ENCODE assay signal across 36 mouse cellular contexts in the genomic region with DNA sequence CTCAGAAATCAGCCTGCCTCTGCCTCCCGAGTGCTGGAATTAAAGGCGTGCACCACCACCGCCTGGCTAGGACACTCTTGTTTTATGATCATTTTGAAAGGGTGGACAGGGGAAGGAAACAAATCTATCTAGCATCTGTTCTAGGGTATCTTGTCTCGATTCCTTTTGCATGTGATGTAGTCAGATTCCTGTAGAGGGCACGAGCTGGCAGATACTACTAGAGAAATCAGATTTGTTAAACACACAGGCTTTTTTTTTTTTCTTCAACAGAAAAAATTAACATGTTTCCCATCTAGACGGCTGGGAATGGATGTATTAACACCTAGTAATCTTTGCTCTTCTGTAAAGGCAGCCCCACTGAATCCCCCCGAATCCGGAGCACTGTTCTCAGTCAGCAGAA. TPM values are rescaled to one million over a fixed set of nuclear protein-coding genes. Genes with fewer than 3 reads are reported as not detected.
"Had no signal": no experiment of that assay in that cellular context is flagged by ENCODE, and none has a peak within 500 bp of the region (broad histone marks: within the 10 kb centered on the region; RNA-seq: fewer than 3 reads in every experiment).

No protein-coding gene starts in this region.

- H3K4me3 ChIP-seq: heart, embryonic 13.5 days; heart, embryonic 15.5 days; hindbrain, embryonic 13.5 days; hindbrain, embryonic 15.5 days; intestine, embryonic 15.5 days; left cerebral cortex, adult 2 months; limb, embryonic 10.5 days; limb, embryonic 12.5 days had no signal

- H3K4me2 ChIP-seq: heart, embryonic 11.5 days; heart, embryonic 13.5 days; heart, embryonic 15.5 days; hindbrain, embryonic 13.5 days; hindbrain, embryonic 15.5 days; intestine, embryonic 15.5 days; limb, embryonic 12.5 days; liver, embryonic 11.5 days had no signal

- DNase-seq: gastrocnemius, postnatal 14 days; gastrocnemius, postnatal 36 days; heart, adult 18-20 months; heart, postnatal 14 days; heart, postnatal 36 days; kidney, adult 18-20 months; kidney, adult 8-10 months; kidney, postnatal 10 days; kidney, postnatal 25 days; kidney, postnatal 4 days; layer of hippocampus, adult 9-11 months; liver had no signal

- H3K4me1 ChIP-seq: heart, embryonic 15.5 days; hindbrain, embryonic 13.5 days; hindbrain, embryonic 15.5 days; intestine, embryonic 15.5 days; limb, embryonic 12.5 days had no signal

- H3K36me3 ChIP-seq: heart, embryonic 13.5 days; heart, embryonic 15.5 days; hindbrain, embryonic 13.5 days; hindbrain, embryonic 15.5 days; intestine, embryonic 15.5 days; limb, embryonic 10.5 days; limb, embryonic 12.5 days had no signal

- ATAC-seq: hindbrain, postnatal 0 days; intestine, embryonic 15.5 days; intestine, postnatal 0 days had no signal

- H3K9ac ChIP-seq: heart, embryonic 13.5 days; heart, embryonic 15.5 days; hindbrain, embryonic 13.5 days; hindbrain, embryonic 15.5 days; intestine, embryonic 15.5 days; limb, embryonic 12.5 days; liver, embryonic 14.5 days had no signal

- H3K27ac ChIP-seq: heart, embryonic 13.5 days; heart, embryonic 15.5 days; hindbrain, embryonic 13.5 days; hindbrain, embryonic 15.5 days; hindbrain, postnatal 0 days; intestine, embryonic 15.5 days; left cerebral cortex, adult 2 months; limb, embryonic 10.5 days; limb, embryonic 12.5 days; liver, embryonic 14.5 days had no signal

- H3K9me3 ChIP-seq: heart, embryonic 13.5 days; heart, embryonic 15.5 days; hindbrain, embryonic 13.5 days; hindbrain, embryonic 15.5 days; intestine, embryonic 15.5 days; limb, embryonic 10.5 days; limb, embryonic 12.5 days had no signal

- H3K27me3 ChIP-seq: heart, embryonic 13.5 days; heart, embryonic 15.5 days; hindbrain, embryonic 13.5 days; hindbrain, embryonic 15.5 days; intestine, embryonic 15.5 days; limb, embryonic 12.5 days had no signal

RNA-seq across cellular contexts. Expression of a gene that starts 27.5 kb away (rescaled TPM):
- total RNA-seq: gastrocnemius, adult 18-20 months; gastrocnemius, adult 8-10 months; gastrocnemius, postnatal 14 days; gastrocnemius, postnatal 36 days; heart, adult 8-10 months; heart, postnatal 36 days; hematopoietic stem cell, adult 5-6 weeks; hindbrain, postnatal 0 days; layer of hippocampus, adult 8-10 months; layer of hippocampus, postnatal 14 days; left cerebral cortex, adult 2 months; left cerebral cortex, postnatal 14 days; left cerebral cortex, postnatal 36 days had no signal
- polyA plus RNA-seq: heart, embryonic 11.5 days; heart, embryonic 13.5 days; heart, postnatal 0 days; hindbrain, embryonic 11.5 days; hindbrain, embryonic 13.5 days; hindbrain, embryonic 15.5 days; hindbrain, postnatal 0 days; intestine, embryonic 15.5 days; intestine, postnatal 0 days; kidney, embryonic 16.5 days; limb, embryonic 10.5 days; limb, embryonic 12.5 days; liver, embryonic 11.5 days; liver, embryonic 14.5 days had no signal
